Mouse (Mus musculus): Measurements from ENCODE around the gene Trio.

Gene Trio

DNA sequence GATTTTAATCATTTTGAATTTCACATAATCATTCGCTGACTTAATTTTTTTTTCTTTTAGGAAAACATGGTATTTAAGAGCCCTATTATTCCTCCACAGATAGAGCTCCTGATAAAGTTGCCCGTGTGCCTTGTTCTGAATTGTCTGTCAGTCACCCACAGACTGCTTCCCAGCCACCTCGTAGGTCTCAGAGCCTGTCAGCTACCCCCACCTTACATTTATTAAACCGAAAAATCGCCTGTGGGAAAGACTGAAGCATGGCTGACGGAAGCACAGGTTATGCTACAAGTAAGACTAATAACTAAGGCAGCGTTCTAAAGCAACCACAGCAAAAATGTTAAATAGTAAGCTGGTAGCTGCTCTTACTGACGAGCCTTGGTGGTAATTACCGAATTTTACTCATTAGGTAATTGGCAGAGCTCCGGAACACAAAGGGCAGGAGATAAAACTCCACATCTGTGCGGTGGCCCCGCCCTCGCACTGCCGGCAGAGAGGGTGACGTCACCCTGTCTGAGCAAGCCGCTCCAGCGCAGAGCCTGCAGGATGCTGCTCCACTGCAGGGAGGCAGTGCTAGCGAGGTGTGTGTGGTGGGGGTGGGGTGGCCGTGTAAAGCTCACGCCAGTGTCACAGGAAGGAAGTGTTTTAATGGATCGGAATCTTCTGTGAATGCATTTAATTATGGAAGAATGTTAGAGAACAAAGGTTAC, 102.2 kb downstream of the Trio start:
- ChIA-PET POLR2A (interaction anchor here (0.6 to 1.7 kb wide), 10 partner anchors 8 to 429 kb away, joined by 3 to 5 read pairs (median 4); no protein-coding TSS in a partner anchor), CTCF (interaction anchor here (0.6 to 2.0 kb wide), 9 partner anchors 18 to 337 kb away, joined by 3 to 8 read pairs (median 5); no protein-coding TSS in a partner anchor)

DNA sequence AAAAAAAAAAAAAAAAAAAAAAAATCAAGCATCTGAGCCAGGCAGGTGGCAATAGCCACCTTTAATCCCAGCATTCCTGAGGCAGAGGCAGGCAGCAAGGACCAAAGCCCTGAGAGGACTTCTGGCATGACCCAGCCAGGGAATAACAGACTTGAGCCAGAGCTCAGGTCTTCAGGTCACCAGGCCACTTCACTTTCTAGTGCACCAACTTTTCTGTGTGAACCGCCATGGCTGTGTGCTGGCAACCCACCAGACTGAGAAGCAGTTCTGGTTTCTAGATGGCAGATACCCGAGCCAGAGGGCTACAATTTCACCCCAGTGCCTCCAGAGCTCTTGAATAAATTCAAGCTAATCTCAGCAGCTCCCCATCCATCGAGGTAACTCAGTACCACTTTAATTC, 104.9 kb downstream of the Trio start:
- ChIA-PET POLR2A (interaction anchor here in 3 of 4 experiments (0.5 to 1.8 kb wide), 11 partner anchors 9 to 262 kb away, joined by 3 to 11 read pairs (median 3); no protein-coding TSS in a partner anchor), CTCF (interaction anchor here (0.7 to 4.0 kb wide), 9 partner anchors 37 to 267 kb away, joined by 3 to 59 read pairs (median 6); partner anchors contain the start of gene Trio (in 1 of the 4))

DNA sequence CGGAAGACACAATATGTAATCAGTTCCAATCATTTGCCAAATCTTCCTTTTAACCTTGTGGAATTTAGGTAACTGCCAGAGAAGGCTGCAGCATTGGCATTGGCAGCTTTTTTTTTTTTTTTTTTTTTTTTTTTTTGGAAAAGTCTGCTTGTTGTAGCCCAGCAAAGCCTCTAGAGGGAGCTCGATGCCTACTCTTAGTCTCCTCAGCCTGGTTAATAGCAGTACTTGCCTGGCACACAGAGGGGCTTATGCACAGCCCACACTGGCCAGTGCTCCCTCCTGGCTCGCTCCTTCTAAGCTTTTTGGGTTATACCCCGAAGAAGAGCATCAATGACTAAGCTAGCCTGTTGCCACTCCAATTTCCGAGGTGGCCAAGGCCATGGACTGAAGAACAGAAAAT, 106.1 kb downstream of the Trio start:
- ChIA-PET CTCF (interaction anchor here (0.5 to 4.0 kb wide), 114 partner anchors 8 to 1875 kb away, joined by 3 to 59 read pairs (median 4); partner anchors contain the start of gene Trio (in 3 of the 4)), POLR2A (interaction anchor here (0.6 to 1.8 kb wide), 14 partner anchors 11 to 935 kb away, joined by 3 to 6 read pairs (median 4); no protein-coding TSS in a partner anchor)

DNA sequence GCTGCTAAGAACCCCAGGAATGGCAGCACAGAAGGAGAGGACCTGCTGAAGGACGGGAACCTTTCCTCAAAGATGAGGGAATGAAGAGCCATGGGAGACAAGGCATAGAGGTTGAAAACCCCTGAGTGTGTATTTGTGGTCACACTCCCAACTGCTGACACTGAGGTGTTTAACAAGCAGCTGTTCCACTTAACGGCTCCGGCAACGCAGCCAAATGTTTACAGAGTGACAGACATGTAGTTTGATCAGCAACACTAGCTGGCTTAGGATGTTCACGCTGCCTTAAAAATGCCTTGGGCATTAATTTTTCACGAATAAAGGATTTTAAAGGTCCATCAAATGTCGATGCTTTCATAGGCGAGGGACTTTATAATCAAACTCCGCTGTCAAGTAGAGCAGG, 106.8 kb downstream of the Trio start:
- ChIA-PET POLR2A (interaction anchor here in 3 of 4 experiments (0.6 to 1.0 kb wide), 7 partner anchors 38 to 279 kb away, joined by 3 to 6 read pairs (median 4); no protein-coding TSS in a partner anchor), CTCF (interaction anchor here (0.5 to 4.0 kb wide), 104 partner anchors 8 to 1876 kb away, joined by 3 to 59 read pairs (median 4); partner anchors contain the start of gene Trio (in 3 of the 4))

DNA sequence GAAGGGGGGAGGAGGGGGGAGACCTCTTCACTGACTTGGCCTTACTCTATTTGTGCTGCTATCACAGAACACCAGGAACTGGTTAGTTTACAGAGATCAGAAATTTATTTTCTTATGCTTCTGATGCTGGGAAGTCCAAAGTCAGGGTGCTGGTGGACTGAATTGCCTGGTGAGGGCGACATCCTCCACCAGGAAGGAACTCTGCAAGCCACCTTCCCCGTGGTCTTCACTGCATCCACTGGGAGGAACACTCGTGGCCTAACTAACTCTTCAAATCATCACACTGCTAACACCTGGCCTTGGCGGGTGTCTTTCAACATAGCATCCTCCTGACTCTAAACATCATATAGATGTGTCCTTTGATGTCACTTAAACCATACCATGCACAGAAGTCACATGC, 109.4 kb downstream of the Trio start:
- ChIA-PET CTCF (interaction anchor here in 2 of 4 experiments (1.8 to 1.9 kb wide), 2 partner anchors 11 to 266 kb away, joined by 4 to 6 read pairs; no protein-coding TSS in a partner anchor), POLR2A (no interaction called here)

DNA sequence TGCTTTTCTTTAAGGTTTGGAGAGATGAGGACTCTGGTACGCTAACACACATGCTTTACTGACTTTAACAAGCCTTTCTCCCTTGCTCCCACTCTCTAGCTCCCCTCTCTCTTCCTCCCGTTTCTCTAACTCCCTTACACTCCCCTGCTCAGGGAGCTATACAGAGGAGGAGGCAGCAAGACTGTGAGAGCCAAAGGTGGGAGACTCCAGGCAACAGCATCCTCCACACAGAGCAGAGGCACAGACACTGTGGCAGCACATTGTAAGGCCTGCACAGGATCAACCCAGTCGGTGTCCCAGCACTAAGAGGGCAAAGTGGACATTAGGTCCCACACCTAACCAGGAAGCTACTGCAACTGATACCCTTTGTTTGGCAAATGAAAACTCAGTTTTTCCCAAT, 112.6 kb downstream of the Trio start:
- ChIA-PET CTCF (no interaction called here), POLR2A (interaction anchor here in 3 of 4 experiments (0.5 to 1.7 kb wide), 4 partner anchors 10 to 303 kb away, joined by 3 to 4 read pairs (median 3); no protein-coding TSS in a partner anchor)

DNA sequence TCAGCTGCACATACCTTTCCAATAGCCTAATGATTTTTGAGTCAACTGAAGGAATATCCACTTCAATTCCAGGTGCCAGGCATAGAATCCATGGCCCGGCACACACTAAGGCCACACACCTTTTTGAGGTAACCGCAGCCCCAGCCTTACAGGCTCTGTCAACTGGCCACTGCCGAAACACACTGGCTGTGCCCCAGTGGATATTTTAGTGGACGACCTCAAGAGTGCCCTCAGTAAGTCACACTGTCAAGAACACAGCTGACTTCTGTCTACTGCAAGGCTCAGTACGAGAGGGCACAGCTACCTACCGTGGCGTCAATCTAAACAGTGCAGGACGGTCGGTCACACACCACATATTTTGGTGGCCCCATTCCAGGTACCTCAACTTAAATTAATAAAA, 114.5 kb downstream of the Trio start:
- ChIA-PET POLR2A (no interaction called here), CTCF (interaction anchor here in 1 of 4 experiments (0.5 to 0.9 kb wide), 2 partner anchors 8 to 157 kb away, joined by 3 to 4 read pairs; no protein-coding TSS in a partner anchor)

DNA sequence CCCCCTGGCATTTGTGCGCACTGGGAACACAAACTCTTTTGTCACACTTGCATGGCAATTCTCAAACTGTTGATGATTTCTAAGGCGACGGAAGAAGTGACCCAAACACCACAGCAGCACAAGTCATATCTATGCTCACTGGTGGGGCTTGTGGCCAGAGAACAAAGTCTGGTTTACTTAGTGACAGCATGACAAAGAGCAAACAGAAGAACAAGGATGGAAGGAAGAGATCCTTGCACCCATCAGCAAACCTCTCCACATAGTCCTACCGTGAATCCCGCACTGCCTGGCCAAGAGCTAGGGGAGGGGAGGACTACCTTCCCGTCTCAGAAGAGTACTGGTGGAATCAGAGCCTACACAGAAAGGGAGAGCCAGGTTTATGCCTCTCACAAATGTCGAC, 115.5 kb downstream of the Trio start:
- CTCF ChIA-PET = interaction anchor here in 1 of 4 experiments (0.9 kb wide), 1 partner anchor 9 kb away, joined by 4 read pairs; no protein-coding TSS in a partner anchor
- POLR2A ChIA-PET = no interaction called here

DNA sequence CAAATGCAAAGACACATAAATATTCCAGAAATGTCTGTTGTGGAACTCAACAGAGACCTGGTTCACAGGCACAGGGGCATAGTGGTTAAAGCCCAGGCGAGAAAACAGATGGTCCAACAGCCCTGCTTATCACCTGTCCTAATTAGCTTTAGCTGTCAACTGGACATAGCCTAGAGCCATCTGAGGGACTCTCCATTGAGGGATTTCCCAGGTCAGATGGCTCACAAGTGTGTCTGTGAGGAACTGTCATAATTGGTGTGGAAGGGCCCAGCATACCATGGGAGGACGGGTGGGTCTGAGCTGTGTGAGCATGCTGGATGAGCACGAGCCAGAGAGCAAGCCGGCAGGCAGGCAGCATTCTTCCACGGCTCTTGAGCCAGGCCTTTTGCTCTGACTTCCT, 118.0 kb downstream of the Trio start:
- CTCF ChIA-PET = no interaction called here
- POLR2A ChIA-PET = no interaction called here

DNA sequence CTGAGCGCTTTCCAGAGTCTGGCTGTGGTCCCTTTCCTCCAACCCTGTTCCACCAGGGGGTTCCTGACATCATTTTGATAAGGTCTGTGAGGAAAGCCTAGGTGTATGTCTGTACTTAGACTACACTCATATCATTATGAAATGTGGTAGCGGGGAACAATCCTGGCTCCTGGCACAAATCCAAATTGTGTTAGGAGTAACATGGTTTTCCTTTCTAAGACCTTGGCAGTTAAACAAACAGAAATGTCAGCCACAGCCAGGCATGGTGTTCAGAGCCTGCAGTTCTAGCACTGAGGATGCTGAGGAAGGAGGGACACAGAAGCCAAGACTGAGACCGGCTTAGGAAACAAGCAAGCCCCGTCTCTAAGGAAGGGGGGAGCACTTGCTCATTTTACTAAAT, 119.2 kb downstream of the Trio start:
- CTCF ChIA-PET = no interaction called here
- POLR2A ChIA-PET = no interaction called here

DNA sequence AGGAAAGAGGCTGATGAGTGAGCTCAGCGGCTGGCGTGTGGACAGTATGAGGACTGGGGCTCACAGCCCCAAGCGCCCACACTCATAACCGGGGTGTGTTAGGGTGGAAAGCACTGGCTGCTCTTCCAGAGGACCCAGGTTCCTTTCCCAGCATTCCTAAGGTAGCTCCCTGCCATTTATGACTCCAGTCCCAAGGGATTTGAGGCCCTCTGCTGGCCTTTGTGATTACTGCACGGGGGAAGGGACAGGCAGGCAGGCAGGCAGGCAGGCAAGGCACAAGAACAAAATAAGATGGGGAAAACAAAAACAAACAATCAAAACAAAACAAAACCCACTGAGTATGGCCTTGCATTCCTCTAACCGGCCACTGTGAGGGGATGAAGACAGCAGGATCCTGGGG, 120.3 kb downstream of the Trio start:
- ChIA-PET POLR2A (interaction anchor here in 3 of 4 experiments (0.6 to 1.1 kb wide), 6 partner anchors 10 to 63 kb away, joined by 3 to 5 read pairs (median 3); no protein-coding TSS in a partner anchor), CTCF (interaction anchor here (0.5 to 2.1 kb wide), 59 partner anchors 9 to 1337 kb away, joined by 3 to 15 read pairs (median 4); partner anchors contain the start of genes Otulinl (in 1 of the 4) and Trio (in 1 of the 4))

DNA sequence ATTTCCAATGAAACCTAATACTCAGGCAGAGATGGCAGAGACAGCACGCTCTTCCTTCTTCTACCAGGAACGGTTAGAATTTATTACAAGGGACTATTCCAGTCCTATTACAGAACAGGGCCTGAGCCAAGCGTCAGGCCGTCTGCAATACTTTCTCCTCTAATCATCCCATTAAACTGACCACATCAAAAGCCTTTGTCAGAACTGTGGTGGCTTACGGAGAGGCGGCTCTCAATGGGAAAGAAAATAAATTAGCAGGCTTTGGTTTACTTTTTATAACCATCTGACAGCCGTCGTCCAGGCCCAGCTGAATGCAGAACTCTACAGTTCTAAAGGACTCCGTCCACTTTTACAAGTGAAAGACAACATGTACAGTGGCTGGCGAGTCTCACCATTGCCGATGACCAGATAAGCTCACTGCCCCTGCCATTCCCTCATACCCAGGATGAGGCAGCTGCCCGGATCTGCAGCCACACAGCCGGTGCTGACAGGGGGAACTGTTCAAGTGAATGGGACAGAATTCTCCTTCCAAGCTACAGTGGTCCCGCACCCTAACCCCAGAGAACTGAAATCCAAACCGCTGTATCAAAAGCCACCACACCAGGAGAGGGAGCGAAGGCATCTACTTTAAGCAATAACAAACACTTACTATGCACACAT, 121.2 kb downstream of the Trio start:
- CTCF ChIA-PET = interaction anchor here (0.6 to 2.1 kb wide), 31 partner anchors 10 to 278 kb away, joined by 3 to 15 read pairs (median 4); partner anchors contain the start of gene Trio (in 1 of the 4)
- POLR2A ChIA-PET = interaction anchor here in 1 of 4 experiments (1.1 kb wide), 2 partner anchors 9 to 15 kb away, joined by 3 to 5 read pairs; no protein-coding TSS in a partner anchor

DNA sequence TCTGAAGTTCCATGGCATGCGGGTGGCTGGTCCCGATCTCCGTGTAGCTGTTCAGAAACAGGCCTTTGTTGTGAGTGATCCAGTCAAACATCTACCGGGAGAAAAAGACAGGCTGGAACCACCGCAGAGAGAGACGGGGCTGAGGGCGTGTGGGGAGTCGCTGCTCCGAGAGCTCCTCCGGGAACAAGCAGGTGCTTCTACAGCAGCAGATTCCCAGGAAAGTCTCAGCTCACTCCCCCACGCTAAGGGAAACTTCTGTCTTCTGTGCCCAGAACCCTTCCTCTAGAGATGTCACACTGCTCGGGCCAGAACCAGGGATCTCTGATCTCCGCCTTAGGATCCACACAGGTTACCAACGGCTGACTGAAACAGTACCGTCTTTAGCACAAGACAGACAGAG, 124.4 kb downstream of the Trio start:
- CTCF ChIA-PET = interaction anchor here in 1 of 4 experiments (0.6 kb wide), 1 partner anchor 242 kb away, joined by 3 read pairs; no protein-coding TSS in a partner anchor

DNA sequence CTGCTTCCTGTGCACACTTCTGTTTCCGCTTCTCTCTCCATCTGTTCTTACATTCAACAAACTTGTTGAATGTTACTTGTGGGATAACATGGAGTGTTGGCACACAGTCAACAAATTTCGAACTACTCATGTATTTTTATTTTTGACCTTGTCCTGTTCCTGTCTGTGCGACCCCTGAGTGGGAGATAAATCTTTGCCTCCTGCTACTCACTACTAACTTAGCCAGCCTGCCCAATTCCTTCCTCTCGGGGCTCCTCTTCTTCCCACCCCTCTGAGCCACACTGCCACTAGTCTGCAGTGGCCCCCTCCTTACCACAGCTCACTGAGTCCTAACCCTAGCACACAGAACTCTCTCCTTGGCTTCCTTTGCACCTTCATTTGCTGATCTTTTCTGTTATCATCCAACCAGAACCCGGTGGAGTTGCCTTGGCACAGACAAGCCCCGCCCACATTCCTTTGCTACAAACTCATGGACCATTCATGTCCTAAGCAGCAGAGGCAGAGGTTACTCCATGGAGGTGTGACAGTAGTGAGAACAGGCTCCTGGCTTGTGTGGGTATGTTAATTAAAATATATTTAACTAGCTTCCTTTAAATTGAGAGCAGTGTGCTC, 126.7 kb downstream of the Trio start:
- CTCF ChIA-PET = no interaction called here
- POLR2A ChIA-PET = interaction anchor here in 1 of 4 experiments (0.6 kb wide), 1 partner anchor 100 kb away, joined by 3 read pairs; no protein-coding TSS in a partner anchor

More for the DNA sequence above, 124.4 kb downstream of the Trio start:
- POLR2A ChIA-PET = no interaction called here

DNA sequence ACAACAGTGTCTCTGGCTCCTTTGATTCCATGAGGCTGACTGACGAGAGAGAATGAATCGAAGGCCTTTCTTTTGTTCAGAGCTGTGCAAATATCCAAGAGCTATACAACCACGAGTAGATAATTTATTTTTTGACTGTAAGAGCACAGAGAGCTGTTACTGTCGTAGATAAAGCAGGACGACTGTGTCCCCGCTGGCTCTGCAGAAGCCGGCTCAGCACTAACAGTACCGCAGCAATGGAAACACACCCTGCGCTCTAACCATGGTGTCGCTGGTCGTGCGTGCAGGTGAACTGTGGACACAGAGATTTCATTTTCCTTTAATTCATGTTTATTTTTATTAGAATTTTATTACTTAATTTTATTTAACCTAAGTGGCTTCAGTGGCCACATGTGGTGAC, 131.5 kb downstream of the Trio start:
- CTCF ChIA-PET = interaction anchor here in 2 of 4 experiments (1.2 to 1.4 kb wide), 3 partner anchors 11 to 43 kb away, joined by 3 read pairs; no protein-coding TSS in a partner anchor
- POLR2A ChIA-PET = interaction anchor here in 2 of 4 experiments (0.6 to 1.1 kb wide), 3 partner anchors 11 to 431 kb away, joined by 3 to 6 read pairs (median 3); no protein-coding TSS in a partner anchor

DNA sequence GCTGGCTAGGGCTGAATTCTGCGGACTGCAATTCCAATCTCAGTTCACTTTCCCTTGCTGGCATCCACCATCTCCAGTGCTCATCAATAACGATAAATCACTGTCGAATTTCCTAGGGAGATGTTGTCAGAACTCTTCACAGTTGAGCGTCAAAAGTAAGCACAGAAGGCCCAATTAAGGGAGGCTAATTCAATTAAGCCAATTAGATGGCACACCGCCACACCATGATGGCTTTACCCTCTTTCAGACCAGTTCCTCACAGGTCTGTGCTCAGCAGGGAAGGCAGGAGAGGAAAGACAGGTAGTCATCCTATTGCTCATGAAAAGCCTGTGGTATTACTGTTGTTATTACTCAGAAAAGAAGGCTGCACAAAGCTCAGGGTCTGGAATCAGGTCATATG, 133.6 kb downstream of the Trio start:
- CTCF ChIA-PET = interaction anchor here in 1 of 4 experiments (1.6 kb wide), 1 partner anchor 13 kb away, joined by 3 read pairs; no protein-coding TSS in a partner anchor
- POLR2A ChIA-PET = no interaction called here

DNA sequence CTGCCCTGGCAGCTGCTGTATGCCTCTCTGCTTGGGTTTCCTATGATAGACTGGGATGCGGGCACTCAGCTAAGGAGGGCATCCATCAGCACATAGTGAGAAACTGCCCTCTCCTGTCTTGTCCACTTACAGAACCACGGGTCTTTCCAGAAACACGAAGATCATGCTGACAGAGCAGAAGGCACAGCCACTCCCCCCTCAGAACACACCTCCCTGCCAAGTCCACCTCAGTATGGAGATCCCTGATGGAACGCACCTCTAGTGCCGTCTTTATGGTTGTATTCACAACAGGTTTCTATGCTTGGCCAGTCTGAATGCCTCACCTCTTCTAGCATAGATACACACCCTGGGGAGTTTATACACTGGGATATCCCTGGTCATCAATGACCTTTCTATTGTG, 135.0 kb downstream of the Trio start:
- POLR2A ChIA-PET = no interaction called here

DNA sequence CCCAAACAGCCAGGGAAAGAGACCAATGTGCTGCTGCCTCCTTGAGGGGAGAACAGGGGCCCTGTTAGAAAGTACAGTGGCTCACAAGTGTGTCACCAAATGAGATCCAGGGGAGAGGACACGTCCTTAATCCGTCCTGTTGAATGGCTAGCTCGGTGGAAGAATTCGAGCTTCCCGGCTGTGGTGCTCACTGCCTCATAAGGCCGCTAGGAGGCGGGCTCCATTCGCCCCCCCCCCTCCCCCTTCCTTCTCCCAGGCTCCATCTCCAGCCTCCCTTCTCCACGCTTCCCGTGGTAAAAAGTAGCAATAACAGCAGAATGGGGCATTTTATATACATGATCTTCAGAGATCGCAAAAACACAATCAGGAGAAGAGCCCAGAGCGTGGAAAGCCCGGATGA, 137.5 kb downstream of the Trio start:
- CTCF ChIA-PET = interaction anchor here in 3 of 4 experiments (0.5 to 3.4 kb wide), 13 partner anchors 9 to 803 kb away, joined by 3 to 14 read pairs (median 3); no protein-coding TSS in a partner anchor

More for the DNA sequence above, 135.0 kb downstream of the Trio start:
- CTCF ChIA-PET = no interaction called here

More for the DNA sequence above, 137.5 kb downstream of the Trio start:
- POLR2A ChIA-PET = interaction anchor here in 2 of 4 experiments (1.0 to 1.5 kb wide), 2 partner anchors 17 to 80 kb away, joined by 3 to 5 read pairs; no protein-coding TSS in a partner anchor
